Mouse (Mus musculus): Measurements from ENCODE around the gene Fam118a. TPM values are rescaled to one million over a fixed set of nuclear protein-coding genes. Genes with fewer than 3 reads are reported as not detected.
"Not testable (repeated sequence)": the region's sequence is repeated elsewhere in the genome, so short reads cannot be mapped to it uniquely, and the experiment has no call there.

The Fam118a gene
- total RNA-seq (2021): 1 to 10 TPM; 3.9 to 5.4 TPM
- long read RNA-seq, experiment 1, partial matches to known transcripts: 1 of 4 reads
- long read RNA-seq, experiment 1, other reads (novel, unspliced or antisense): 1 of 4 reads
- long read RNA-seq, experiment 2, partial matches to known transcripts: 0 of 6 reads
- long read RNA-seq, experiment 2, other reads (novel, unspliced or antisense): 3 of 6 reads

DNA sequence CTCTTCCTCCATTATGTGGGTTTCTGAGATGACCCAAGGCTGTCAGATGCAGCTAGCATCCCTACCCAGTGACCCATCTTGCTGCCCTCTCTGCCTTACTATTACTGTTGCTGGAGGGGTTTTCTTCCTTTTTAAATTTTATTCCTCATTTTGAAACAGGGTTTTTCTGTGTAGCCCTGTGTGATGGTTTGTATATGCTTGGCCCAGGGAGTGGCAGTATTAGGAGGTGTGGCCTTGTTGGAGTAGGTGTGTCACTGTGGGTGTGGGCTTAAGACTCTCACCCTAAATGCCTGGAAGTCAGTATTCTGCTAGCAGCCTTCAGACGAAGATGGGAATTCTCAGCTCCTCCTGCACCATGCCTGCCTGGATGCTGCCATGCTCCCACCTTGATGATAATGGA is at the start of gene Fam118a:
TSS of gene Fam118a (plus strand) at position 301 of the 400 bp plus-strand sequence.
- DNase-seq; intact Hi-C loops (cut with DNase I): not testable (repeated sequence)

DNA sequence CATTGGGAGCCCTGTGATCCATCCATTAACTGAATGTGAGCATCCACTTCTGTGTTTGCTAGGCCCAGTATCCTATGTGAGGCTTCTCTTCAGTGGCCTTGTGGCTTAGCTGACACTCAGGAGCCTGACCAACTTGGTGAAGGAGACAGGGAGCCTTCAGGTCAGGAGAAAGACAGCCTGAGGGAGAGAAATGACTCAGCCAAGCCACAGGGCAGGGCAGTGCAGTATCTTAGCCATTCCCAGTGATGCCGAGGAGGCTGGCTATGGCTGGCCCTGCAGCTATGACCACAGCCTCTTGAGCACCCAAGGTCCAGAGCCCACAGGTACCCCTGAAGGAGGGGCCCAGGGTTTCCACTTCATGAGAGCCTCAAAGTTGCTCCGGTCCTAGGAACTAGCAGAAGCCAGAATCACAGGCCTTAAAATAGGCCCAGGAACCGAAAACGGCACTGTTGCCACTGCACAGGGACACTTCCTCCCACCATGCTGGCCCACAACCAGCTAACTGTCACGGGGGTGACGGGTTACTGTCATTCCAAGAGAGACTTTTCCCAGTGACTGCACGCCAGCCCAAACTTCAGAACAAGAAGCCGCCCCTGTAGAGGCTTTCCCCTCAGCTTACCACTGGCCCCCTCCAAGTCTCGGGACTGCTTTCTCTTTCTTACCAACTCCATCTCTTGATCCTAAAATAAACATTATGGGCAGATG is 47.0 kb upstream of the Fam118a start:
- intact Hi-C loops (cut with DNase I): no loop called here
- no peak for DNase-seq

DNA sequence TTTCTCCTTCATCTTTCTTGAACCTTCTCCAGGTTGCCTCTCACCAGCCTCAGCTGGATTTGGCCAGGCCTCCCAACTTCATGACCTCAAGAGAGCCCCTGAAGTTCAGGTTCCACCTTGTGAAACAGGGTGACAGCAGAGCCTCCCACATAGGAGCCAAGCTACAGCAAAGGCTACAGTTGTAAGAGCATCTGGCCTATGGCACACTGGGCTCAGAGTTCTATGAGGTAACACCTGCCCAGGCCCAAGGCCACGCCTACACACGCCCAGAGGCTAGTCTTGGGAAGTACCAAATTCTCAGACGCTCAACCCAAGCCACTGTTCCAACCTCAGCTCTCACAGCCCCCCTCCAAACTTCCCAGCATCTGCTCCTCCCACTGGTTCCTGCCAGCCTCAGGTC is 45.9 kb upstream of the Fam118a start:
- intact Hi-C loops (cut with DNase I): no loop called here
- DNase-seq: no peak

DNA sequence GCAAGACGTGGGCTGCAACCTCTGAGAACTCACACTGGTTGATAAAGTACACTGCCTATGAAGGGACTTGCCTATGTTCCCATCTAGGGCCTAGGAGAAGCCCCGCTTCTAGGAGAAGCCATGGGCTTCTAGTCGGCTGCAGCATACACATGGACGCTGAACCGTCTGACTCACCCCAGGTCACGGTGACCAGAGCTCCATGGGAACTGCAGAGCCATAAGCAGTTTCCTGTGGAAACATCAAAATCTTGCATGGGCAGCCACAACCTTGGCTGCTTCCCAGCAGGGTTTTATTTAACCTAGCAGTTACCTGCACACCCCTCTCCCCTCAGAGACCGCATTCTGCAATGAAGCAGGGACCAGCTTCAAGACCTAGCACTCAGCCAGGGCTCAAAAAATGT is 45.0 kb upstream of the Fam118a start:
- intact Hi-C loops (cut with DNase I): no loop called here
- DNase-seq: no peak

DNA sequence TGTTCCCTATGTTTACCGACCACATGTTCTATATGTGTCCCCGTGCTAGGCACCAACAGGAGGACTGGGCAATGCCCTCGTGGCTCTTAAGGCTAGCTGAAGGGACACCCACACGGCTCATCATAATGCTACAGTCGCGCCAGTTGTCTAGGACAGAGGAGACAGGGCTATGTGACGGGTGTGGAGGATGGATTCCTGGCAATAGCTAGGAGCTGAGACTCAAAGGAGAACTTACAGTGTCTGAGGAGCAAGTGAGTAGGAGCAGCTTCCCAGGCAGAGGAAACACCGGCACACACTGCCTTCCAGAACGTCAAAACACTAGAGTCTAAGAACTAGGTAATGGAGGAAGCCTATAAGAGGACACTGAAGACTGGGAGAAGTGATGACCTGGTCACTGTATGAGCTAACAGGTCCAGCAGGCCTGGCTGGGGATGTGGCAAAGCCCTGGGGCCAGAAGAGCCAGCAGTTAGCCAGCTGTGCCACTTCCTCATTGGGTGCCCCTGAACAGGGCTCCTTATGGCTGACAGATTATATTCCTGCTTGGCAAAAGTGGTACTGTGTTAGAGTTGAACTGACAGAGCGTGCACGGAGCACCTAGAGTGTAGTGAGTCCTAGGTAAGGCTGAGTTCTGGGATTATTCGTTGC is 43.1 kb upstream of the Fam118a start:
- no peak for DNase-seq
- intact Hi-C loops (cut with DNase I): loop anchor here (5.0 kb wide), 1 partner anchor 133 kb away; no protein-coding TSS in a partner anchor

DNA sequence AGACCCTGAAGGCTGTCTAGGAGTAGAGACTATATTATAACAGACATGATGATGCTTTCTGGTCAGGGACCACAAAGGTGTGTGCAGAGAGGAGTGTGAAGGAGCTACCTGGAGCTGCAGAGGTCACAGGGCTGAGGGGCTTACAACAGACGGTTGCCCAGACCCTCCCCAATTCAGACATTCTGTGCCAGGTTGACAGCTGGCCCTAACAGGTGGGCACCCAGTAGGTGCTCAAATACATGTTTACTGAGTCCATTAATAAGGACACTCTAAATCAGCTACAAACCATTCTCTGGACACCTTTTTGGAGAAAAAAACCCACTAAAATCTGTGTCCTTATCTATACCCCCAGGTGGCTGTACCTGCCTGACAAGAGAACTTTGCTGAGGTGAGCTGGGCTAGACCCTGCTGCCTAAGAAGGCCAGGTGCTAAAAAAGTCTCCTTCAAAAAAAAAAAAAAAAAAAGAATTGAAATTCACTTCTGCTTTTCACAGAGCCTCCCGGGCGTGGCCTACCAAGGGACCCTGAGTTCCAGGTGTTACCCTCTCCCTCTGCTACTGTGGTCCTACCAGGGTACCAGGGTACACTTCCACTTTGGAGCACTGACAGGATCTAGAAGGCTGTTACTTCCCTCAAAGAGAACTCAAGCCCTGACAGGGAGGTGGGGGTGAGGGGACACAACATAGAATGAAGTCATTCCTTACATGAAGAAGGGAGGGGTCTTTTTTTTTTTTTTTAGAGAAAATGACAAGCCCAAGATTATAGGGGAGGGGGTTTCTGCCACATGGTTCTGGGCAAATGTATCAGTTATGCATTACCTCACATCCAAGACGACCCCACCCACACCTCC is 42.4 kb upstream of the Fam118a start:
- intact Hi-C loops (cut with DNase I): loop anchor here (5.0 kb wide), 1 partner anchor 134 kb away; no protein-coding TSS in a partner anchor
- no peak for DNase-seq

DNA sequence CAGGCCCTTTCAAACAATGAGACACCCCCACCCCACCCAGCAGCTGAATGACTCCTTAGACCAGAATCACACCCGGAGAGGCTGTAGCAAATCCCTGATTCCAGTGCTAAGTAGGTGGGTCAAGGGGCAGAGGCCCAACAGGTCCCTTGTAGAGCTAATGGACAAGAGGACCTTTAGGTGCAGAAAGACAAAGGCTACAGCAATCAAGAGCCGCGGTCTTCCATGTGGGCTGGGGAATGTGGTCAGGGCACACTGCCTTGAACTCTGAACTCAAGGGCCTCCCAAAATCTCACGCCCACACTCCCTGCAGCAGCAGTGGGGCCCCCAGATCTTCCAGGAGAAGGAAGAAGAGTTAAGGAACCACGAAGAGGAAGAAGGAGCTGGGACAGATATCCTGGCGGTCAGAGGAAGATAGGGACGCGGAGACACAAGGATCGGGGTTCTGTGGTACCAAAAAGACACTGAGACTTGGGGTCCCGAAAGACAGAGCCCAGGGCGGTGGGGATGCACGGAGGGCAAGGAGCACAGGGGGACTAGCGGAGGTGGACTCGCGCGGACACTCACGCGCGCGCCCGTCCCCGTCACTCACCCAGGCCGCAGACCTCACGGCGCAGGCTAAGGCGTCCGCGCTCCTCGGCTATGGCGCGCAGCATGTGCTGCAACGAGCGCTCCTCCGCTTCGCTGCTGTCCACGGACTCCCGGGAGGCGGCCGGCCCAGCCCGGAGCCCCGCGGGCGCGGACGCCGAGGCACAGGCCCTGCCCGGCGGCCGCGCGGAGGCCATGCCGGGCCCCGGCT is 41.5 kb upstream of the Fam118a start:
- DNase-seq: peak in 1 of 2 experiments; percentile 47
- intact Hi-C loops (cut with DNase I): loop anchor here (5.0 kb wide), 1 partner anchor 135 kb away; no protein-coding TSS in a partner anchor

DNA sequence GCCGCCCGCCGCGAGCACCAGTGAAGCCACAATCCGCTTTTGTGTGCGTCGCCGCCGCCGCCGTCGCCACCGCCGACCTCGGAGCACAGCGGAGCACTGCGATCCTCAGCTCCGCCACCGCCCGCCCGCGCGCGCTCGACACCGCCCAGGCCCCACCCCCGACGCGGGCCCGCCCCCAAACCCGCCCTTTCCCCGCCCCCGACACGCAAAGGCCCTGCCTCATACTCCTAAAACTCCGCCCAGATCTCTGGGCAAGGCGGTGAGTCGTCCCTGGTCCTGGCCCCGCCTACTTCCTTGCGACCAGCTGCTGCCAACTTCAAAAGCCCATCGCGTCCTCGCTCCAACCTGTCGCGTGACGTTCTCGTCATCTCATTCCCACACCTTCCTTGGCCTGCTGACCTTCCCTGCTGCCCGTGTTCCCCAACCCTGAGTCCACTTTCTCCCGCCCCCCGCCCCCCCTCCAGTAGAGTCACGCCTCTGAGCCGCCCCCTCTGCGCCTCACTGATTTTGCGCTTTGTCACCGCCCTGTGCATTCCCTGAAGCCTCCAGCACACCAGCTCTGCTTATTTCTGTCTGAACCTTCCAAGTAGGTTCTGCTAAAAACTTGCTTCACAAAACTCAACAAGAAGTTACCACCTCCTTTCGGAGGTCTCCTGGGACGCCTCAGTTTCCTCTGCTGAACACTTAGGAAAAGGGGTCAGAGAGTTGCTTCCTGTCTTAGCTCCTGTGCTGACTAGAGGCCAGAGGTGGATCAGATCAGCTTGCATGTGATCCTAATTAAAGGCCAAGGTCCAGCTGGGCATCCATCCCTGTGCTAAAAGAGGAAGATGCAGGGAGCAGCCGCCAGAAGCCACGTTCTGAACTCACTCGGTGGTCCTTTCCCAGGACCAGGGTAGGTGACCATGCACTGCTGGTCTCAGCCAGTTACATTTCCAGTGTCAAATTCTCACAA is 40.6 kb upstream of the Fam118a start, which contains the start of gene 5031439G07Rik:
TSS of gene 5031439G07Rik (minus strand) at position 678 of the 952 bp plus-strand sequence.
- intact Hi-C loops (cut with DNase I): loop anchor here (5.0 kb wide), 1 partner anchor 136 kb away; no protein-coding TSS in a partner anchor
- DNase-seq: peak; percentile 85 to 89

DNA sequence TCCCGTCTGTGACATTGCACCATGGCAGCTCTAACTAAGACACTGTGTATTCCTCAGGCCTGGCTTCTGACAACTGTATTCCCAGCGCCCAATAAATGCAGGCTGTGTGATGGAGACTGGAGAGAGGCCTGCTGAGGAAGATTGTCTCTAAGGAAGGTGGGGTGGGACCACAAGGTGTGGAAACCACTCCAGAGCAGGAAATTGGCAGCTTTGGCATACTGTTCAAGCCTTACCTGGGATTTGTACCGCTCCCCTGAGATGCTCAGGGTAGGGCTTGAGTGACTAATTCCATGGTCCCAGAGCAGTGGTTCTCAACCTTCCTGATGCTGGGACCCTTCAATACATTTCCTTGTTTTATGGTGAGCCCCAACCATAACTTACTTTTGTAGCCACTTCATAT is 39.6 kb upstream of the Fam118a start:
- intact Hi-C loops (cut with DNase I): loop anchor here (5.0 kb wide), 1 partner anchor 137 kb away; no protein-coding TSS in a partner anchor
- DNase-seq: no peak

DNA sequence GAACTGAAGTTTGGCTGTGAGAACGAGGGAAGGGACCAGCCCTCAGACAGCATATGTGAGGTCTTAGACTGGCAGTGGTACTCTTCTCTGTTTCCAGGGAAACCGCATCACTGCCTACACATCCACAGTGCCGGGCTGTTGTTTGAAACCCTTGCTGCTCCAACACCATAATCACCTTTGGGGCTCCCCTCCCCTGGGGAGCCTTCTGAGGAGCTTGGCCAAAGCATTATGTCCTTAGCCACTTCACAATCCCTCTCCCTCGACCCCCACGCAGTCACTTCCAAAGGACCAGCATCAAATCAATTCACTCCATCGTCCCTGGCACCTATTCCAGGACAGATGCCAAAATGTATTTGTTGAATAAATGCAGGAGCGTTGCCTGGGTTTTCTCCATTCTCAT is 39.0 kb upstream of the Fam118a start:
- DNase-seq: no peak
- intact Hi-C loops (cut with DNase I): loop anchor here (5.0 kb wide), 2 partner anchors 62 to 137 kb away; no protein-coding TSS in a partner anchor

DNA sequence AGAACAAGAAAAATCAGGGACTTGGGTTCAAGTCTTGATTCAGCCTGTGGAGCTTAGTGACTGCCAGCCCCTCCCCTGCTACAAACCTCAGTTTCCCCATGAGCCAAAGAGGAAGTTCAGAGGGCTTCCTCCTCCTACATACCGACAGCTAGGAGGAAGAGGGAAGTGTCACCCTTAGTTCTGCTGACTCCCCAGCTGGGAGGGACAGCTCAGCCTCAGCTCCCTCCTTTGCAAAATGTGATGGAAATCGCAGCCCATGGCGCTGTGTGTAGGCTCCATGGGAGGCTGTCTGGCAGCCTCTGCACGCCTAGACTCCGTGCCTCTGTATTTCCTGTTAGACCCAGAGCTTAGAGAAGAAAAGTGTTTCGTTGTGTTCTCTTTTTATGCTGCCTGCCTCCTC is 34.2 kb upstream of the Fam118a start:
- intact Hi-C loops (cut with DNase I): loop anchor here (5.0 kb wide), 1 partner anchor 67 kb away; no protein-coding TSS in a partner anchor
- DNase-seq: no peak

DNA sequence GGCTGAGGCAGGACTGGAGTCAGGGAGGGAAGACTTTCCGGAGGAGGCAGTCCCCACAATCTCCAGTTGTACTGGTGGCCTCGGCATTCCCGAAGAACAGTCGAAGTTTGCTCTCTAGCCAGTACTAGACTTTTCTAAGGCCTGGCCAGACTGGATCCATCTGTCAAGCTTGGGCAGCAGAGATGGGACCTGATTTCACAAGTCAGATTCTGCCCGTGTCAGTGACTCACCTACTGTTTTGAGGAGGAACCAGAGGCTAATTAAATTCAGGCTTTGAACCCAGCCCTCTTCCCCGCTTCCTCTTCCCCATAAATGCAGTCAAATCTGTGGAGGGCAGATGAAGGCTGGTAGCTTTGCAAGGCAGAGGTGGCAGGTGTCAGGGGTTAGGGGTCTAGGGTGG is 33.7 kb upstream of the Fam118a start:
- DNase-seq: no peak
- intact Hi-C loops (cut with DNase I): loop anchor here (5.0 kb wide), 1 partner anchor 238 kb away; no protein-coding TSS in a partner anchor

DNA sequence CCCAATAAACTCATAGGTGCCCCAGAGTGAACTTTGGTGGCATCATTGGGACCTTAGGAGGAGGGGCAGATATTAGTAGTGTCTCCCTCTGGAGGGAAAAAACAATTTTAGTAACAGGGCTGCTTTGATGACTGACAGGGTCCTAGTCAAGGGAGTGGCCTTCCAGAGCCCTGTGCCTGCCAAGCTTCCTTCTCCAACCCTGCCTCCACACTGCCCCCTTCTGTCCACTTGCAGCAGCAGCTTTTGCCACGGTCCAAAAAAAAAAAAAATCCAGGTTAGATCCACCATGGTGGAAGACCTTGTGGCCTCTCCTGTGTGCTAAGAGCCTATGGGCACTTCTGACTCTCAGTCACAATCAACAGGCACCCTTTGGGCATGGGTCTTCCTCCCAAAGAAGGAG is 32.8 kb upstream of the Fam118a start:
- peak; percentile 46 to 60 for DNase-seq
- intact Hi-C loops (cut with DNase I): loop anchor here (5.0 kb wide), 1 partner anchor 239 kb away; no protein-coding TSS in a partner anchor

DNA sequence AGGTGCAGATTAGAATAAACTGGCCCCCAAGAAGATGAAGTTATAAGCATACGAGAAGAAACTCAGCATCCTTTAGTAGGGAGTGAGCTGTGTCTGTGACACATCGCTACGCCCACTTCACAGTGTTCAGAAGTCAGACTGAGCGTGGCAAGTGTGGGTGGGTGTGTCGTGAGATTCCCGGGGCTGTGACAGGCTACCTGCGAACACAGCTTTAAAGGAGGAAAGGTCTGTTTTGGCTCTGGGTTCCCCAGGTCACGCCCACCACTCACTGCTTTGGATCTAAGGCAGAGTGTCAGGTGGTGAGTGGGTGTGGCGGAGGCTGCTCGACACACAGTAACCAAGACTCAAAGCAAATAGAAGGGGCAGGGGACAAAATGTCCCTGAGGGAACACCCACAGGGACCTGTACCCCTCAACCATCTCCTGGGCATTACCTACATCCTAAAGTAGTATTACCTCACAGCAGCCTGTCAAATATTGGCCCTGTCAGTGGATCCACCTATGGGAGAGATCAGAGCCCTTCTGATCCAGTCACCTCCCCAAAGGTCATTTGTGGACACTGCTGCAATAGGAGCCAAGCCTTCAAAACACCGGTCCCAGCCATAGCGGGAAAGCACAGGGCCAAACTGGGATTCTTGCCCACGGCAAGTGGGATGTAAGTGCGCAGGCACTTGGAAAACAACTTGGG is 30.8 kb upstream of the Fam118a start:
- intact Hi-C loops (cut with DNase I): loop anchor here (5.0 kb wide), 1 partner anchor 241 kb away; no protein-coding TSS in a partner anchor
- DNase-seq: no peak

DNA sequence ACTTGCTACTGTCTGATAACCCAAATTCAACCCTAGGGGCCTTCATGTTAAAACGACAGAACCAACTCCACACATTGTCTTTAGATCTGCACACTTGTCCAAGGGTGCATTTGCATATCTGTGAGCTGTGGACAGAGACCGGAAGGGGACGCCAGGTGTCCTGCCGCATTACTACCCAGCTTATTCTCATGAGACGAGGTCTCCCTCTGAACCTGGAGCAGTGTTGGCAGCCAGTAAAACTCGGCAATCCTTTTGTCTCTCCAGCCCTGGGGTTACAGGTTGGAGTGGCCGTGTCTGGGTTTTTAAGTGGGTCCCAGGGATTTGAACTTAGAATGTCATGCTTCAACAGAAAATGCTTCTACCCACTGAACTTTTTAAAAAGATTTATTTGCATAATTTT is 28.8 kb upstream of the Fam118a start:
- DNase-seq: no peak
- intact Hi-C loops (cut with DNase I): loop anchor here (5.0 kb wide), 1 partner anchor 243 kb away; no protein-coding TSS in a partner anchor

DNA sequence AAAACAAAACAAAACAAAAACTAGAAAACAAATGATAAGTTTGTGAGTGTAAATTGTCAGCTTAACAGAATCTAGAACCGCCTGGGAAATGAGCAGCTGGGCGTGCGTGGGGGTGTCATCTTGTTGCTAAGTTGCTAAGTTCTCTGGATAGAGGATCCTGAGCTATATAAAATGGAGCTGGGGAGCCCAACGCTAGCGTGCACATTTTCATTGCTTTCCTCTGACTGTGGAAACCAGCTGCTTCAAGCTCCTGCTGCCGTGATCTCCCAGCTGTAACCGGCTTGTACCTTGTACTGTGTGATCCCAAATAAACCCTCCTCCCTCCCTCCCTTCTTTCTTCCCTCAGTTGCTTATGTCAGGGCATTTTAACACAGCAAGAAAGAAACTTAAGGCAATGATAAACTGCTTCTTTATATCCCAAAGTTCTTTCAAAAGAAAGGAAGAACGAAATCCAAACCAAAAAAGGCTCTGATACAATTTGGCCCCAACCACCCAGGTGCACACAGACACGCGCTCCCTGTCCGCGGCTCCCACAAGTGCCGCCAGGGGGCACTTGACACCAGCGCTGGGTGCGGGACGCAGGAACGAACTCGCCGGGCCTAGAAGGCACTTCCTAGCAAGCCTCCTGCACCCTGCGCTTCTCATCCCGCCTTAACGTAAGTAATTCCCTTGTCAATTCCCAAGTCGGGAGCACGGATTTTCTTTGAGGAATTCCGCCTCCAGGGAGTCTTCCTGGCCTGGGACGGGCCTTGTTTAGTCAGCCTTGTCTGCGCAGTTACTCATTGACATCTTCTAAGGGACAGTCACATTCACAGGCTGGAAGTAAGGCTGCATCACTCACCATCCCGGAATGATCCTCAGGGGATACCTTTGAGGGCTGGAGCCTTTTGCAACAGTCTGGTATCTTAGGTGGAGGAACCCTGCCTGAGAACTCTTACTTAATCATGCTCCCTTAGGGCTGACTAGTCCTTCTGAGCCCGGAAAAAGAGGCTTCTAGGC is 27.5 kb upstream of the Fam118a start:
- DNase-seq: peak; percentile 75 to 78
- intact Hi-C loops (cut with DNase I): loop anchor here (1.0 kb wide), 1 partner anchor 70 kb away; no protein-coding TSS in a partner anchor
